Mouse (Mus musculus) layer of hippocampus, postnatal 36 days (tissue): Measurements from ENCODE around the gene Mgrn1. TPM values are rescaled to one million over a fixed set of nuclear protein-coding genes. Genes with fewer than 3 reads are reported as not detected.
A peak's percentile ranks its signal among the peaks of the same experiment; 100 is the strongest.

Source experiments
- DNase-seq, 2 experiments: peaks; one replicate each; pipeline ENCODE4 v3.0.0; 2022
- total RNA-seq, 2 experiments: library from RNA; stranded (reverse); gene quantifications; 2 replicates each; pipeline ENCODE4 v1.2.3; 2021

The Mgrn1 gene
- total RNA-seq, 2 experiments from 2014 or later = 213 TPM

- DNase-seq = no peak
Observed at GRCm38 (mm10) chr16:4942868-4943267, 56.8 kb downstream of the Mgrn1 start.

GRCm38 (mm10) chr16:4943431-4943830, 57.4 kb downstream of the Mgrn1 start:
- DNase-seq = no peak

- no peak for DNase-seq
Observed at GRCm38 (mm10) chr16:4945415-4945814, 59.4 kb downstream of the Mgrn1 start.

DNA sequence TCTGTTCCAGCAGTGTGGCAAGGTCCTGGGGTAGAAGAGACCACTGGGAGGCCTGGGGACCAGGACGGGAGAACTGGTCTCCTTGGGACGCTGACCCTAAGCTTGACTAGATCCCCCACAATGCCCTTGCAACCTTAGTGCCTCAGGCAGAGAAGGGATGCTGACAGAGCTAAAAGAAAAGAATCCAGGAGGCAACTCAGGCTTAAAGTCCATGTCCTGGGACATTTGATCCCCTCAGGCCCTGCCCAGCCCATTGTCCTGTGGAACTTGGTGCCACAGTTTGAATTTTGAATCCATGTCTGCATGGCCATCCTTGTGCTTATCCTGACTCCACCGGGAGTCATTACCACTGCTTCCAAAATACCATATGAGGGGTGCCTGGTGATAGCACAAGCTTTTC, 60.1 kb downstream of the Mgrn1 start:
- no peak for DNase-seq

- DNase-seq = no peak
Observed at GRCm38 (mm10) chr16:4947378-4947777, 61.3 kb downstream of the Mgrn1 start.

DNA sequence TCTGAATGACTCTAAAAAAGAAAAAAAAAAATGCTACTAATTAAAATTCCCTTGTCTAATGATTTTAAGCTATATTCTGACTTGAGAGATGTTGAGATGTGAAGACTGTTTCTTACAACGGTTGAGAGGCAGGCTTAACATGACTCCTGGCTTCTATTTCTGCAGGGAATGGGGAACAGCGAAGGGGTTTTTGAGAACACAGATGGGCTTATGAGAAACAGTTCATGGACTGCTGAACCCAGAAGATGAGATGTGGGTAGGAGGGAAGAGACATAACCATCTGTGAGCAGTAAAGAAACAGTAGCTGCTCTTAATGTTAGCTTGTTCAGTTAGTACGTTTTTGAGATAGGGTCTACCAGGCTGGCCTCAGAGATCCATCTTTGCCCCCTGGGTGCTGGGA, 70.6 kb downstream of the Mgrn1 start:
- no peak for DNase-seq

- no peak for DNase-seq
Observed at GRCm38 (mm10) chr16:4957446-4957845, 71.4 kb downstream of the Mgrn1 start.

DNA sequence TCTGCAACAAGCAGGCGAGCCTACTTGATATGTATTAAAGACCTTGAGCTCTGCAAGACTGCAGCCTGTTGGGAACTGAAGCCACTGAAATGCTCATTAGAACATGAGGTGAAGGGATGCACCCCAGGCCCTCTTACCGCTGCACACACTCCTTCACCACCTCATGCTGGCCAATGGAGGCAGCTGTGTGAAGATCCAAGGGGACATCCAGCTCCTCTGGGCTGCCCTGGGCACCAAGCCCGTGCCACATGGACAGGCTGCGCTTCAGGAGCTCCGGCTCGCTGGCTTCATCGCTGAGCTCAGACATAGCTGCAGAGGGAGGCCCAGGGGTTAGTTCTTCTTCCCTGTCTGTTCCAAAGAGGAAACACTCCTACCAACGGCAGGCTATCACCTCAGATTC, 74.2 kb downstream of the Mgrn1 start:
- no peak for DNase-seq

DNA sequence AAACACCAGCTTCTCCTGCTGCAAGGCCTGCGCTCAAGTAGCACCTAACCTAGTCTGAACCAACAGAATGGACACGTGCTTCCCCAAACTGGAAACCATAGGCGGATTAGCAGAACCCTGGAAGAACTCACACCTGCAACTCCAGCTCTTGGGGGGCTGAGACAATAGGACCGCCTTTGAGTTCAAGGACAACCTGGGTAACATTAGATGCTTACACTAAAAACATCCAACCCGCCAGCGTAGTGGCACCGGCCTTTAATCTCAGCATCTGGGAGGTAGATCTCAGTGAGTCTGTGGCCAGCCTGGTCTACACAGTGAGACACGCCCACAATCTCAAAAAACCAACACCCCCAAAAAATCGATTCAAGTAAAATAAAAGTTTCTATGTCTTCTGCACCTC, 77.3 kb downstream of the Mgrn1 start:
- no peak for DNase-seq

DNA sequence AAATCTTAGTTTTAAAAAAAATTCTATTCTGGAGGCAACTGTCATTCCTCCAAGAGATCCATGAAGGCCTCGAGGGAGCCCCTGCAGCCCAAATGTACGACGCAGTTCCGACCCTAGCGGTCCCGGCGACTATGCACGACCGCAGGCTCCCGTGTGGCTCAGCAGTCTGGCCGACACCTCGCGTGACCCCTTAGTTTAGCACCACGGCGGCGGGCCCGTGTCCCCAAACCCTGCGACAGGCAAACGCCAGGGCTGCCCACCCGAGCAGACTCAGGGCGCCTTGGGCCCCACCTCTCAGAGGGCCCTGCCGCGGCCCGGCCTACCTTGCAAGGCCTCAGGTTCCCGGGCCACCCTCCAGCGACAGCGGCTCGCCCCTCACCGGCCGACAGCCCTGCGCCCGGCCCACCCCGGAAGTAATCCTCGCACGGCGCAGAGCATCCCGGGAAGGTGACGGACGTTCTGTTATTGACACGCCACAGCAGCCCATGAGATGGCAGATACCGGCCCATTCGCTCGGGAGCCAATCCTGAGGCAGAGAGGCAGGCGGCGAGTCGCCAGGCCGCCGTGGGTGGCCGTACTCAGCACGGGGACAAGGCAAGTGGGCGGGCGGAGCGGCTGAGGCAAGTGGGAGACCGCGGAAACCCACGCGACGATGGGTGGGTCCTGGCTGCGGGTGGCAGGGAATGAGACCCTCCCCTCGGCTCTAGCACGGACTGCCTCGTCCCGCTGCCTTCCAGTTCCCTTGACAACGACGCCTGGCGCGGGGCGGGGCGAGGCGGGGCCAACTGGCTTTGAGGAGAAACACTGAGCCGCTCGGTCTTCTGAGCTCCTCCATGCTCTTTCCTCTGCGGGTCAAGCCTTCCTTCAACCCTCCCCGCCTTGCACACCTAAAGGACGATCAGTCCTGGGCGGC, 78.0 kb downstream of the Mgrn1 start, which contains the start of gene Anks3:
TSS of gene Anks3 (minus strand) at position 409 of the 913 bp plus-strand sequence.
- peak; percentile 99 to 100 for DNase-seq

- DNase-seq = no peak
Observed at GRCm38 (mm10) chr16:4964731-4965391, 78.8 kb downstream of the Mgrn1 start.

DNA sequence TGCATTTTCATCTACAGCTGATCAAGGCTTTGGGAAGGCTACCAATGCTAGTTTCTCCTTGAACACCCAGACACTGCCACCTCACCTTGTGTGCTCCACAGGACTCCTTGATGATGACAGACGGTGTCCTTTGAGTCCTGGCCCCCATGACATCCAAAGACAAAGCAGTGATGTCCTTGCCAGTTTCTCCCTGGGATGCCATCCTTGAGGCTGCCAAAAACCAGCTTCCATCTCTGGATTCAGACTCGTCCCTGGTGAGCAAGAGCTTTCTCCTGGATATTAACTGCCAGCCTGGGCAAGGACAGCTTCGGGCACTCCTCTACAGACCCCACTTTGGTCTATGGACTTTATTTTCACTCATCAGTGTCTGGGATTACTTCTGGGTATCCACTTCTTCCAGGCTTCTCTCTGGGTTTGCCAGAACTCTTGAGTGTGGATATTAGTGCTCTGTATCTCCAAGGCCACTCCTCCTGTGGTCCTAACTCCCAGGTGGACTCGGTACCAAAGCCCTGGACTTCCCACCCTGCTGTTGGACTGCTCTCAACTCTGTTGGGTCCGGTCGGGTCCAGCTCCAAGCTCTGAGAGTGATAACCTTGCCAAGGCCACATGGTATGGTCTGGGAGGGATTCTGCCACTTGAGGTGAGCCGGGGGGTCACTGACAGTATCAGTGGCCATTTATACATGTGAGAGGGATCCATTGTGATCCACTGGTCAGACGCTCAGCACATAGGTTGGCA, 79.5 kb downstream of the Mgrn1 start:
- no peak for DNase-seq

DNA sequence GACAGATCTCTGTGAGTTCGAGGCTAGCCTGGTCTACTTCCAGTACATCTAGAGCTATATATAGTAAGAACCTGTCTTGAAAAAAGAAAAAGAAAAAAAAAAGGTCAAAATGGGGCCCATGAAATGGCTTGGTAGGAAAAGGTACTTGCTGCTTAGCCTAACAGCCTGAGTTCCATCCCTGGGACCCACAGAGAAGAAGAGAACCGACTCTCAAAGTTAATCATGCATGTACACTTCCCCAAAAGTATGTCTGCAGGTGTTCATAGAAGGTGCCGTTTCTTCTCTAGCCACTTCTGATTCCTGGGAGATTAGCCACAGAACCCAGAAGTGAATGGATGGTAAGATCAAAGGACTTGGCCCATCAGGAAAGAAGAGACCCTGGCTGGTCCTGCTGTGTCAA, 82.4 kb downstream of the Mgrn1 start:
- no peak for DNase-seq

GRCm38 (mm10) chr16:4969055-4969843, 83.2 kb downstream of the Mgrn1 start:
- no peak for DNase-seq

DNA sequence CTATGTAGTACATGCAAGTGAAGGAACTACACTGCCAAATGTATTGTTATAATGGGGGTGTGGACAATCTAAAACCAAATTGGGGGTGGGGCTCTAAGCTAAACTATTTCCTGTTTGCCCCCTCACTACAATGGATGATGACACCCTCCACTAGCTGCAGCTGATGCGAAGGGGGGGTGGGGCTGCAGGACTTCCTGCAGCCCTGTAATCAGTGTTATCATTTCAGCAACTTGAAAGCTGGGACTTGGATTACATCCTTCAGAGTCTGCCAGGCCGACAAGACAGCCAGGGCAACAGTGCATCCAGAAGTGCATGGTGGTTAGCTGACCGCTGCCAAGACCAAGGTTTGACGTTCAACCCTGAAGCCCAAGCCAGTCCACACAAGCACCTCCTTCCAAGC, 85.6 kb downstream of the Mgrn1 start:
- DNase-seq = no peak

GRCm38 (mm10) chr16:4974521-4974920, 88.5 kb downstream of the Mgrn1 start:
- no peak for DNase-seq

DNA sequence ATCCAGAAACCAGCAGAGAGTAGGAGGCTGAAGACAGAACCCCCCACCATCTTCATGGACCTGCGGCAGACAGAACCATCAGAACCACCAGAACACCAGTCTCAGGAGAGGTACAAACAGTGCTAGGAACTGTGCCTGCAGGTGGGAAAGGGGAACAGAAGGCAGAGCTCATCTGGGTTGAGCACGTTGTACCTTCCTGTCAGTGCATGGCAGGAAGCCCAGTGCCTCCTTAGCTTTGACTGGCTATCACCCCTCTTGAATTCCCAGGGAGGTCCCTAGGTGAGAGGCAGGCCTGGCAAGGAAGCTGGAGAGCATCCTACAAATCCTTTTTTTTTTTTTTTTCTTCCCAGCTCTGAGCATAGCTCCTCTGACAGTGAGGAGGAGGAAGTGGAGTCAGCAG, 90.1 kb downstream of the Mgrn1 start:
- DNase-seq = no peak

- DNase-seq = no peak
Observed at GRCm38 (mm10) chr16:4978275-4979051, 92.4 kb downstream of the Mgrn1 start.

GRCm38 (mm10) chr16:4979755-4980380, 93.8 kb downstream of the Mgrn1 start:
- DNase-seq = no peak

DNA sequence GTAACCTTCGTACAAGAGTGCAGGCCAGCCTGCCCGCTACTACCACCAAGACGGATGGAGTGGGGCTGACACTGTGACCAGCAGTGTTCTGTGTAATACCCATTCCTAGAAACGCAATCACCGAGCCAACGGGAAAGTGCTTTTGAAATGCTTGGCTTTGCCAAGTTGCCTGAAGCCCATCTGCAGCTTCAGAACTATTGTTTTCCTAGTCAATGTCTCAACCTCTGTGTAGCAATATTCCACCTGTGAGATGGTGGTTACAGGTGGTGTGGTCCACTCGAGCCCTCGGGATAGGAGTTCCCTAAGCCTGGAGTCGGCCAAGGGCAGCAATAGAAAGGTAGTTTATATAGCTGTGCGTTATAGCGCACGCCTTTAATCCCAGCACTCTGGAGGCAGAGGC, 98.7 kb downstream of the Mgrn1 start:
- no peak for DNase-seq
